Mouse (Mus musculus): ENCODE data around the gene Gm11232. TPM values are rescaled to one million over a fixed set of nuclear protein-coding genes. Genes with fewer than 3 reads are reported as not detected.

The Gm11232 gene
- polyA plus RNA-seq, 1 experiment from 2014 or later = 0.13 TPM

GRCm38 (mm10) chr4:71729401-71729800 is 28.4 kb downstream of the Gm11232 start:
- Histone ChIP-seq H3K36me3 (replicated peaks; ENCODE audit: control insufficient read depth, insufficient read depth, low read depth, low read length) (no peaks in the 10 kb centered on the region), H3K4me2 (ENCODE audit: low read depth, low read length) (no peak overlapping the region), H3K27ac (replicated peaks; ENCODE audit: low read depth, low read length) (no peak overlapping the region), H3K4me1 (ENCODE audit: control insufficient read depth, insufficient read depth, low read length) (no peaks in the 10 kb centered on the region), H3K4me3 (ENCODE audit: low read depth, low read length) (no peak overlapping the region), H3K9ac (replicated peaks; ENCODE audit: low read length) (no peak overlapping the region), H3K9me3 (replicated peaks; ENCODE audit: control insufficient read depth, low read length) (no peaks in the 10 kb centered on the region), H3K27me3 (ENCODE audit: control insufficient read depth, insufficient read depth, low read length) (no peaks in the 10 kb centered on the region)
- no peak for DNase-seq (ENCODE audit: low spot score)
- ATAC-seq (replicated peaks; ENCODE audit: insufficient number of reproducible peaks, low FRiP score, low TSS enrichment, low read depth) = no peak

GRCm38 (mm10) chr4:71727611-71728010 is 30.2 kb downstream of the Gm11232 start:
- WGBS = 40% methylated on average over 2 of the region's 2 CpGs
- Histone ChIP-seq H3K4me1 (ENCODE audit: control insufficient read depth, insufficient read depth, low read length) (no peaks in the 10 kb centered on the region), H3K27me3 (ENCODE audit: control insufficient read depth, insufficient read depth, low read length) (no peaks in the 10 kb centered on the region), H3K9me3 (replicated peaks; ENCODE audit: control insufficient read depth, low read length) (no peaks in the 10 kb centered on the region), H3K27ac (replicated peaks; ENCODE audit: low read depth, low read length) (no peak overlapping the region), H3K4me2 (ENCODE audit: low read depth, low read length) (no peak overlapping the region), H3K9ac (replicated peaks; ENCODE audit: low read length) (no peak overlapping the region), H3K4me3 (ENCODE audit: low read depth, low read length) (no peak overlapping the region), H3K36me3 (replicated peaks; ENCODE audit: control insufficient read depth, insufficient read depth, low read depth, low read length) (no peaks in the 10 kb centered on the region)
- ATAC-seq (replicated peaks; ENCODE audit: insufficient number of reproducible peaks, low FRiP score, low TSS enrichment, low read depth) = no peak
- peak; percentile 12 for DNase-seq (ENCODE audit: low spot score)

- H3K36me3 ChIP-seq (replicated peaks; ENCODE audit: control insufficient read depth, insufficient read depth, low read depth, low read length) = no peaks in the 10 kb centered on the region
- no peaks in the 10 kb centered on the region for H3K9me3 ChIP-seq (replicated peaks; ENCODE audit: control insufficient read depth, low read length)
- H3K4me1 ChIP-seq (ENCODE audit: control insufficient read depth, insufficient read depth, low read length) = no peaks in the 10 kb centered on the region
- no peak overlapping the region for H3K4me3 ChIP-seq (ENCODE audit: low read depth, low read length)
- WGBS = 85% methylated on average over 4 of the region's 4 CpGs
- DNase-seq (ENCODE audit: low spot score) (no peak), ATAC-seq (replicated peaks; ENCODE audit: insufficient number of reproducible peaks, low FRiP score, low TSS enrichment, low read depth) (no peak)
- no peak overlapping the region for H3K4me2 ChIP-seq (ENCODE audit: low read depth, low read length)
- H3K9ac ChIP-seq (replicated peaks; ENCODE audit: low read length) = no peak overlapping the region
- no peak overlapping the region for H3K27ac ChIP-seq (replicated peaks; ENCODE audit: low read depth, low read length)
- H3K27me3 ChIP-seq (ENCODE audit: control insufficient read depth, insufficient read depth, low read length) = no peaks in the 10 kb centered on the region
These were observed 30.7 kb downstream of the Gm11232 start for GRCm38 (mm10) chr4:71727056-71727455.

DNA sequence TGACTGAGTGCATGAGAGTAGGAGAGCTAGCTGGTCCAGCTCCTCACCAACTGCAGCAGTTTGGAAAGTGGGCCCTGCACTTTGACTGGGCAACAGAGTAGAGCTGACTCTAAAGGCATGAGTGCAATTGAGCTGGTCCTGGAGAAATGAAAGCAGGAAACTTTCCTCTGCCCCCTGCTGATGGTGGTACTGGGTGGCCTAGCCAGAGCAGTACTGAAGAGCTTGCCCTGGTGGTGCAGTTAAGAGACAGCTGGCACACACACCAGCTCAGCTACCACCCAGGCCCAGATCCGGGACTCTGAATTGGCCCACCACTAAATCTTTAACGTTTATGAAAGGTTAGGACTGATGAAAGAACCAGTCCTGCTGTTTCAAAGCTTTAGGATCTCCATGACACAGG is 31.9 kb downstream of the Gm11232 start:
- Histone ChIP-seq H3K9me3 (replicated peaks; ENCODE audit: control insufficient read depth, low read length) (no peaks in the 10 kb centered on the region), H3K4me1 (ENCODE audit: control insufficient read depth, insufficient read depth, low read length) (no peaks in the 10 kb centered on the region), H3K27ac (replicated peaks; ENCODE audit: low read depth, low read length) (no peak overlapping the region), H3K4me2 (ENCODE audit: low read depth, low read length) (no peak overlapping the region), H3K36me3 (replicated peaks; ENCODE audit: control insufficient read depth, insufficient read depth, low read depth, low read length) (no peaks in the 10 kb centered on the region), H3K27me3 (ENCODE audit: control insufficient read depth, insufficient read depth, low read length) (no peaks in the 10 kb centered on the region), H3K4me3 (ENCODE audit: low read depth, low read length) (no peak overlapping the region), H3K9ac (replicated peaks; ENCODE audit: low read length) (no peak overlapping the region)
- no peak for DNase-seq (ENCODE audit: low spot score)
- ATAC-seq (replicated peaks; ENCODE audit: insufficient number of reproducible peaks, low FRiP score, low TSS enrichment, low read depth) = no peak
- WGBS = 64% methylated on average over 2 of the region's 2 CpGs
